Mouse (Mus musculus) thymus, adult 18-20 months (tissue): Measurements from ENCODE around the gene Klhl13.

Experiments used
- DNase-seq, 2 experiments: peaks; one replicate each; pipeline ENCODE4 v3.0.0; 2022; ENCODE audit warnings: mixed read lengths in 2 of 2

Klhl13 gene

DNA sequence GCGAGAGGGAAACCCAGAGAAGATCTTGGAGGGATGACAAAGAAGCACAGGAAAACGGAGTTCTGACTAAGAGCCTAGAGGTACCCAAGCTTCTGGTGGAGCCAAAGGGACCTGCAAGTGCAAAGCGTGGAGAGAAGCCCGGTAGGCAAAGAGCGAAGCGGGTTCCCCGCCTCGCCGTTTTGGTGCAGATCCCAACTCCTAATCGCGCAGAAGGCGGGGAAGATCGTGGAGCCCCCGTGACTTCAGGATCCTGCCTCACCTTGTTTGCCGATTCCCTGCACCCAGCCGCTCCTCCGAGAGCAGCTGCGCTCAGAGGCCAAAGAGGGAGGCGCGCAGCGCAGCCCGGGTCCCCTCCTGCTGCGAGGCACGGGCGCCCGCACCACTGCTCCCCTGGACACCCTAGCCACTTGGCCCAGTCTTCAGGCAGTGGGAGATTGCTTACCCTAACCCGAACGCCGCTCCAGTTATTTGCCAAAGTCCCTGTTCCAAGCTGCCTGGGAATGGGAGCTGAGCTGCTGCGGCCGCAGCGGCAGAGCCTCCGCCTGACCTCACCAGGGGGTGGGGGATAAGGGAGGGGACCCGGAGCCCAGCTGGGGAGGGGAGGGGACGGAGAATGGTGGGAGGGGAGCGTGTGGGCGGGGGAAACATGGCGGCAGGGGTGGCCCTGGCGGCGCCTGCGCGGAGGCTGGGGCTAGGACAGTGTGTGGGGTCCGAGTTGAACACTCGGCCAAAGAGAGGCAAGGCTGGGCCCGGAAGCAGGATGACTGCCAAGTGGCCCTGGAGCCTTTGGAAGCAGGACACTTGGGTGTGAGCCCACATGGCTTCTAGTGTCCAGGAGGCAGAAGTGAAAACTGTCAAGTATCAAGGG is at the start of gene Klhl13:
Gene Klhl13 (minus strand): TSS at position 569 of the 868 bp plus-strand sequence.
- no peak for DNase-seq

DNA sequence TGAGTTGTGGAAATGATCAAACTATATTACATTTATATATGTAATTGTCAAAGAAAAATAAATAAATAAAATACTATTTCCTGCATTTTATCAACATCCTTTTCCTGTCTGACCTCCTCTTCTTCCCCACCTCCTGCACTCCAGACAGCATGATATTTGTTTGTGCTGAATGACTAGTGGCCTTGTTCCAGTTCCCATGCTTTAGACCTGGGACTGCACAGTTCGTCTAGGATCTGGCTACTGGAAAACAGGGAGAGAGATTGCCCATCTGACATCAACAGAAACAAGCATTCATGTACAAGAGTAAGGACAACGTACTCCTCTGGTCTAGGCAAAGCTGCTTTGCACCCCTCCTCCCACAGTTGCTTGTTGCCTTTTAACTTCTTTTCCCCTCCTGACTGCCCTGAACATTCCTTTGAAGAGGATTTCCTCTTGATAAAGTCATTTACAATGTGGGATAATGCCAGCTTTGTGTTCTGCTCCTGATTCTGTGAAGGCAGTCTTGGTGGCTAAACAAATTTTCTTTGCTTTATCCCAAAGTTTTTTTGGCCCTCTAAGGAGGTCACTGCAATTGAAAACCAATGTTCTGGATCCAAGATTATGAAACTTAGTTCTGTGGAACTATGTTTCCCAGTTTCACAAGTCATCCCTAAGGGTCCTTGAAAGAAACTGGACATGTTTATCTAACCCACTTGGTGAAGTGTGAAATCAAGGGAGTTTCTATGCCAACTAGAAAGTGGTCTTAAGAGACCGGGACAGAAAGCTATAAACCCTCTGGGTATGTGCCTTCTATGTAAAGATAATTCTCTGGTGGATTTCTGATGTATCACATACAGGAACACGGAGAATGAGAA is 44.6 kb upstream of the Klhl13 start:
- DNase-seq, result no peak

DNA sequence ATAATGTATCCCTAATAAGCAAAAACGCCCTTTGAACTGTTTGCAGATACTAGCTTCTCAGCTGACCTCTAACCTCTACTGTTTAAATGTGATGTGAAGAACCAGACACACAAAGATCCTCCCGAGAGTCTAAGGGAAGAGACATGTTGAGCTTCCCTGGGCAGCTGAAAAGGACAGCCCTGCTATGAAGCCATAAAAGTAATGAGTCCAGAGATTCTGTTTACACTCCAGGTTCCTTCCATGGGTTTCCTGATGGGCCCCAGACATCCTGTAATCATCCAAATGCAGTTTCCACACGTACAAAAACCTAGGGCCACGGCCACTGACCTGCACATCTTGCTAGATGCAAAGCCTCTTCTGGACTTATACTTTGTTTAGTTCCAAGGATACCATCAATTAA is 23.8 kb upstream of the Klhl13 start:
- DNase-seq, result no peak

DNA sequence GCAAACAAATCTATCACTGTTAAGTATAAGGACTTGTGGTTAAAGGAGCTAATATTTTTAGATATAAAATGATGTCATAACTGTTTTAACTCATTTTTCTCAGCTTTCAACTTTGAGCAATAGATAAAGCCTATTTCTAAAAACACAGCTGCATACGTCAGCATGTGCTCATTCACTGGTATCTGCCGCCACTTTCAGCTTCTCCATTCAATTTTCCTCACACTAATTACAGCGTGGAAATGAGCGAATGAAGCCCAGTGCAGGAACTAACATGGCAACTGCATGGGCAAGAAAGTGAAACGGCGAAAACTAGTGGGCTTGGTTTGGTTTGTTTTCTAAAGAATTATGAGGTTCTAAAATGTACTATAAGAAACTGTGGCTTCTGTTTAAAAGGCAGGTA is 1.4 kb downstream of the Klhl13 start:
- DNase-seq, result no peak

DNA sequence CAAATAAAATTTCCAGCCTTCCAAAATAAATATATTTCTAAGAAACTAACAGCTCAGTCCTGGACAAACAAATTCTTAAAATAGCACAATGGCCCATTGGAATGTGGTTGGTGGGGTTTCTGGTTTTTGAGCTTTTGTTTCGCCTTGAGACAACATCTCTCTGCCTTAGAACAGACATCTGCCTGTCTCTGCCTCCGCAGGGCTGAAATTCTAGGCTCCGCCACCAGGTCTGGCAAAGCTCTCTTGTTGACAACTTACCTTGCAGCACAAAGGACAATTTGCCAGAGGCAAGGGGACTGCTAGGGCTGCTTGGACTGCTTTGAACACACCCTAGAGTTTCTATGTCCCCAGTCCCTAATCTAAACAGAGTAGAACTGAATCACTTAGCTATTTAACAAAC is 4.4 kb downstream of the Klhl13 start:
- DNase-seq, result no peak

DNA sequence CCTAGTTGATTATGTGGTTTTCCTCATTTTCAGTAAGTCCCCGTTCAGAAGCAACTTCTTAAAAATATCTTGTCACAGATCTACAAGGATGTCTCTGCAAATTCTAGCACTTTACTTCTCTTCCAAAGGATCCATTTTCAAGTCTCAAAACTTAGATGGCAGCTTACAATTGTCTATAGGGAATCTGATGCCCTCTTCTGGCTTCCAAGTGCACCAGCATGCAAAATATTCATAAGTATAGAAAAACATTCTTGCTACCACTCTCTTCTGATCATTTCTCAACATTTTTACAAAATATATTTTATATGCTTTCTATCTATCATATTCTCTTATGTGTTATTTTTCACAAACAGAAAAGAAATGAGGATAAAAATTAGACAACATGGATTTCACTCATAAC is 14.8 kb downstream of the Klhl13 start:
- DNase-seq, result no peak

DNA sequence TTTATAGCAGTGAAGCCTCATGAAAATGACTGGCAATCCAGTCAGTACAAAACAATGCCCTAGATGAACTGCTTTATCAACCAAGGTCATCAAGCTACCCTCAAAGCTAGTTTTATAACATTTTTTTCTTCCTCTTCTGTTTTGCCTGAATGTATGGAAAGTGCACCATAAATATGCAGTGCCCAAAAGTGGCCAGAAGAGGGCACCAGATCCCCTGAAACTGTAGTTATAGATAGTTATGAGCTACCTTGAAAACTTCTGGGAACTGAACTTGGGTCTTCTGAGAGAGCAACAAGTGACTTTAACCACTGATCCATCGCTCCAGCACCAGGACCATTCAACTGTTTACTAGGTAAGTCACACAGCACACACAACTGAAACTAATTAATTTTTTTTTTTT is 36.8 kb downstream of the Klhl13 start:
- DNase-seq, result no peak

DNA sequence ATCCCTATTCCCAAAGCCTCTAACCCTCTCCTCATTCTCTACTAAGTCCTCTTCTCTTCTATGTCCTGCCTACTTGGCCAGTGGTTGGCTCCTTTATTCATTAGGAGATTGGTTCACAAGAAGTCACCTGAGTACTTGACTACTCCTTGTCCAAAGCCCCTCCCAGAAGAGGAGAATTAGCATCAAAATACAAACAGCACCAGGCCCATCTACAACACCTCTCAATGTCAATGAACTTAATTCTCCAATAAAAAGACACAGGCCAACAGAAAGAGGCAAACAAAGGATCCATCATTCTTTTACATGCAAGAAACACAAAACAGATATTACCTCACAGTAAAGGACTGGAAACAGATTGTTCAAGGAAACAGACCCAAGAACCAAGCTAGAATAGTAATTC is 46.0 kb downstream of the Klhl13 start:
- no peak for DNase-seq

DNA sequence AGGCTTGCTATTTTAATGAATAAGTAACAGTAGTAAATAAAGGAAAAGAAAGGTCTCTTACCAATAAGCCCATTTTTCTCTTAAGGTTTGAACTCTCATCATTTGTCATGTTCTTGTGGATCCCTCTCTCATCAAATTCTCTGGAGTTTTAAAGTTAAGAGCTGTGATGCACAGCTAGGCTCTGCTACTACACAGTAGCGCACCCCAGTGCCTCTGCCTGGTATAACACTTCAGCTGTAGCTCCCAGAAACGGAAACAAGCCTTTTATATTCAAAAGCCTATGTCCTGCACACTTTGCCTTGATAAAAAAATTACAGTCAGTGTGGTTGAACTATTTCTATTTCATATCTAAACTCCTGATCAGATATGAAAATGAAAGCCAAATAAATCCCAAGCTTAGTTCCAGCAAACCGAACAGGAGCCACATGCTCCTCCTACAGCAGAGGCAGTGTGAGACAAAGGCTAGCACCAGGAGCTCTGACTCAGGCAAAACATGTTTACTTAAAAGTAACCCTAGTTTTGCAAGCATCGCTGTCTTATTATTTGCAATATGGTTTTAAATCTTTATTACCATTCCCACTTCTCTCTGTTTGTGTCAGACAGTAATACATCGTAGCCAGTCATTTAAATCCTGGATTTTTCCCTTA is 68.8 kb downstream of the Klhl13 start:
- no peak for DNase-seq

DNA sequence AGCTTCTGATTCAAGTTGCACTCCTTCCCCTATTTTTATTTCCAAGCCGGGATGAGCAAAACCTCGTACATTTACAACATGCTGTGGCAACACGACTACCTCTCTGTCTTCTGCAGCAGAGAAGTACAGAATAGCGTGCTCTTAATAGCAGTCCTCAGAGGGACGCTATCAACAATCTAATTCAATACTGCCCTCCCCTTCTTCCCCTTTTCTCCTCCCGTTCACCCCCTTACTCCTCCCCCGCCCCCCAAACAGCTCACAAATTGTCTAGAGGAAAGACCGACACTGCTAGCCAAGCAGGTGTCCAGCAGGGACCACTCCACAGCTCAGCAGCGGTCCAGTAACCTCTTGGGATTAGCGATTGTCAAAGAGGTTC is 79.5 kb downstream of the Klhl13 start:
- no peak for DNase-seq

DNA sequence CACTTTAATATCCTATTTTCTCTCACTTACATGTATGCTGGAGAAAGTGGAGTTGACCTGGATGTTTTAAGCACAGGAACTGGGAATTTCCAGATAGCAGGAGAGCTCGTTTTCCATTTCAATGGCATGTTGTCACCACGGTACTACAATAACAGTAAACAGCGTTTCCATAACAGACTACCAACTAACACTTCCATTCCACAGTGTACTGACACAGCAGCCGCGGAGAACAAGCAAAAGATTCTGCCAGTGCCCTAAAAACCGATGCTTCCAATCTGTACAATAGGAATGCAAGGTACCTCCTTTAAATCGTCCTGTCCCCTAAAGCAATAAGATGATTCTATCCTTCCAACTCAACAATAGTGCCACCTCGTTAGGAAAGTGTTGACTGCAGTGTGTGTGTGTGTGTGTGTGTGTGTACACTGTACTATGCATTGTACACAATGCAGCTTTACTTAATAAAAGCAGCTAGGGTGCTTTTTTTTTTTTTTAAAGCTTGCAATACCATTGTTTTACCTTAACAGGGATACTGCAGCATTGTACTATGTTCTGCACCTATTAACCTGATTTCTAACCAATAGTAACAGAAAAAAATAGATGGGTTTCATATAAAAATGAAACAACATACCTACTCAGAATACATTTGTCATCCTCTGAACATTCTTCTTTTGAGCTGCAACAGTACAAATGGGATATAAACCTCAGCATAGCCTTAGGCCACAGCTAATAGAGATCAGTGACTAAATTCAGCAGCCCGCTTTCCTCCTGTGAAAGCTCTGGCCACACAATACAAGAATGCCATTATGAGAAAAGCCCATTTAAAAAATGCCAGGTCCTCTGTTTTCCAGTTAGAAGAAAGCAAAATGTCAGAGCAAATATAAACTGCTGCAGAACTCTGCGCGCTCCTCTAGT is 80.1 kb downstream of the Klhl13 start:
- DNase-seq, result no peak

DNA sequence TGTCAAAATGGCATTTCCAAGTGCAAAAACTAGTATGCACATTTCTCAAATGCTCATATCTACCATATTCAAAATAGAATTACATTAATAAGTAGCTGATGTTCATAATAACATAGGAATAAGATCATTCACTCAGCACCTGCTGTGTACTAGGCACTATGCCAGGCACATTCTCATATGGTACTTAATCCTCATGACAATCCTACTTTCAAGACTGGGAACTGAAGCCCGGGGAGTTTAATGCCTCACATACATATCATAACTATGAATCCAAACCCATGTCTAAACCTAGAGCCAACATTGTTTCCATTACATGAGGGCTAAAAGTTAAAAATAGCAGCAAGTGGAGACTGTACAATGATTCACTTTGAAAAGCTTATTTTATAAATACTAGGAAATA is 97.3 kb downstream of the Klhl13 start:
- no peak for DNase-seq

DNA sequence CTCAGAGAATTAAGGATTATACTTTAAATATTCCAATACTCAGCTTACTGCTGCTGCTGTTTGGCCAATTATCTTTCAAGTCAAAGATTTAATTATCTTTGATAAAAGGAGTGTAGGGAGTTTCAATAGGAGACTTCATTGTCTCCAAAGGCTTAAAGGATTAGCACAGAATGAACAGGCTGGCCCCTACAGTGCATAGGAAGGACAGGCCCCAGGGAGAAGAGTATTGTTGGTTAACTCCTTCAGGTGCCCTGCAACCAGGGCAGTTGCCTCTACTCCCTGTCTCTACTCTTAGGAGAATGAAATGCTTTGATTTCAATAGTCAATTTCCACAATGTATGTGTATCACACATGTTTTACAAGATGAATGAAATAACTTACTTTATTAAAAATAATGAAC is 116.1 kb downstream of the Klhl13 start:
- no peak for DNase-seq
